Mouse (Mus musculus) midbrain, embryonic 13.5 days (tissue): ENCODE results near the gene Pym1. TPM values are rescaled to one million over a fixed set of nuclear protein-coding genes. Genes with fewer than 3 reads are reported as not detected.
"Not testable (repeated sequence)": the region's sequence is repeated elsewhere in the genome, so short reads cannot be mapped to it uniquely, and the experiment has no call there.

Experiments
- ATAC-seq: fragments of 200-750 bp; cut with Nextera tagmentation; 2 replicates; pipeline ENCODE4 v1.8.0; 2017; ENCODE audit warnings: mild to moderate bottlenecking, moderate TSS enrichment, moderate library complexity
- H3K27ac ChIP-seq: fragments of 300-500 bp; sonication (generic); 2 replicates; pipeline ENCODE4 v1.5.1; 2015; ENCODE audit warnings: inconsistent platforms, mild to moderate bottlenecking, moderate library complexity
- H3K27me3 ChIP-seq: fragments of 300-500 bp; sonication (generic); 2 replicates; pipeline ENCODE4 v1.6.1; 2015; ENCODE audit warnings: mild to moderate bottlenecking, inconsistent platforms
- H3K36me3 ChIP-seq: fragments of 300-500 bp; sonication (generic); 2 replicates; pipeline ENCODE4 v1.6.1; 2015; ENCODE audit warnings: mild to moderate bottlenecking, inconsistent platforms
- H3K4me1 ChIP-seq: fragments of 300-500 bp; sonication (generic); replicated peaks from 2 replicates; pipeline ENCODE4 v1.6.1; 2015; ENCODE audit warnings: inconsistent platforms
- H3K4me2 ChIP-seq: fragments of 300-500 bp; sonication (generic); replicated peaks from 2 replicates; pipeline ENCODE4 v1.6.1; 2015; ENCODE audit warnings: moderate library complexity, mild to moderate bottlenecking, inconsistent platforms
- H3K4me3 ChIP-seq: fragments of 300-500 bp; sonication (generic); replicated peaks from 2 replicates; pipeline ENCODE4 v1.5.1; 2015; ENCODE audit warnings: mild to moderate bottlenecking, inconsistent platforms
- H3K9ac ChIP-seq: fragments of 300-500 bp; sonication (generic); replicated peaks from 2 replicates; pipeline ENCODE4 v1.6.1; 2015; ENCODE audit warnings: mild to moderate bottlenecking, inconsistent platforms
- H3K9me3 ChIP-seq: fragments of 300-500 bp; sonication (generic); 2 replicates; pipeline ENCODE4 v1.6.1; 2016; ENCODE audit warnings: mild to moderate bottlenecking, inconsistent platforms
- WGBS: fragments of 180-500 bp; shearing (Covaris S2); methylation state at CpG from one replicate; pipeline ENCODE4 v1.1.7; 2015; 5-methylcytosine and 5-hydroxymethylcytosine counted together
- polyA plus RNA-seq: library from polyadenylated mRNA; unstranded; fragments of >200 nt; fragmentation: Nextera tagmentation; extraction: Ambion mirVana; gene quantifications from 2 replicates; pipeline ENCODE4 v1.2.1, GENCODE M21; 2015

Pym1 gene
- polyA plus RNA-seq, result 50.6 and 51.8 TPM in 2 replicates

DNA sequence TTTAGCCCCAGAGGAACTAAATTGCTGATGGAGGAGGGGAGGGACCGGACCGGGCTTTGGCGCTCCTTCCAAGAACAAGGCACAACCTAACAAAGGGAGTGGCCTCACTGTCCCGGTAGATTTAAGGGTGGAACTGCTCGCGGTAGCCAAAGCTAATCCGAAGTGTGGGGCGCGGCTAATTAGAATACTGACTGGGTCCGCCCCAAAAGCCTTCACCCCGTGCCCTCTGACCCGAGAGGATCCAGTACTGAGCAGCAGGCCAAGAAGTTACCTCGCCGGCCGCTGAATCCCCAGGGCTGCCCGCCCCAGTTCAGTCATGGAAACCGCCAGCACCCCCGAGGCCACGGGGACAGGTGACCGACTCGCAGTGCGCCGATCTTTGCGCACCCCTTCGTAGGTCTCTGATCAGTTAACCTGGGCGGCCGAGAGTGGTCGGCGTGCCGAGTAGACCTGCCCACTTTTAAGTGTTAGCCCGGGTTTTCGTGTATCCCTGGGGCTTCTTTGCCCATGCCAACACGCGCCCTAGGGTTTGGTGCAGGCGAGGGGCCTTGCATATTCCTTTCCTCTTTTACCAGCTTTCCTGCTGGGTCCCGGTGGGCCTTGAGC lies at the start of gene Pym1:
Pym1 (plus strand) TSS at position 244 of the 606 bp plus-strand sequence.
- H3K27me3 ChIP-seq, result peaks cover 39% of the 10 kb centered on the region
- H3K9ac ChIP-seq, result peak within 1 kb of the TSS; percentile 79
- H3K4me1 ChIP-seq, result peaks cover 46% of the 10 kb centered on the region
- peak within 1 kb of the TSS; percentile 90 for H3K27ac ChIP-seq
- H3K4me2 ChIP-seq, result peak within 1 kb of the TSS; percentile 93
- no peaks in the 10 kb centered on the region for H3K9me3 ChIP-seq
- under 1% methylated on average over 36 of the region's 36 CpGs for WGBS
- ATAC-seq, result peak; percentile 68
- H3K4me3 ChIP-seq, result peak within 1 kb of the TSS; percentile 78
- H3K36me3 ChIP-seq, result peaks cover 6% of the 10 kb centered on the region

DNA sequence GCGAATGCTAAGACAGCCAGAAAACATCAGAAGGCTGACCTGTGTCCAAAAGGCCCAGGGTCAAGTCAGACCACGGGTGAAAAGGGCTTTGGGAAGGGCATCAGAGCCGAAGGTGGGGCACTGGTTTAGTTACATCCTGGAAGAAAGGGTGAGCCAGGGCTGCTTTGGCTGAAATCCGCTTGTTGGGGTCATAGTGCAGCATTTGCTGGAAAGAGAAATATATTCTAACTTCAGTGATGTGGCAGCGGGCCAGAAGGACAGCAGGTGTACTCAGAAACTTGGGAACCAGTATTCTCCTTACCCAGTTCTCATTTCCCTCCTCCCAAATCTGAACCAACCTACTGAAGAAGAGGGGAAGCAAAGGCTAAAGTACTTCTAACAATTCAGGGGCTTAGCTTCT lies 48.7 kb upstream of the Pym1 start:
- WGBS, result 84% methylated on average over 5 of the region's 5 CpGs
- H3K9ac ChIP-seq, result no peak overlapping the region
- no peak for ATAC-seq
- H3K9me3 ChIP-seq, result no peaks in the 10 kb centered on the region
- peaks cover 22% of the 10 kb centered on the region for H3K4me1 ChIP-seq
- 0 out of 2 replicates have a peak, but pooled peaks cover 3% of the 10 kb centered on the region for H3K36me3 ChIP-seq
- H3K27me3 ChIP-seq, result no peaks in the 10 kb centered on the region
- no peak overlapping the region for H3K4me2 ChIP-seq
- H3K4me3 ChIP-seq, result no peak overlapping the region
- H3K27ac ChIP-seq, result no peak overlapping the region

DNA sequence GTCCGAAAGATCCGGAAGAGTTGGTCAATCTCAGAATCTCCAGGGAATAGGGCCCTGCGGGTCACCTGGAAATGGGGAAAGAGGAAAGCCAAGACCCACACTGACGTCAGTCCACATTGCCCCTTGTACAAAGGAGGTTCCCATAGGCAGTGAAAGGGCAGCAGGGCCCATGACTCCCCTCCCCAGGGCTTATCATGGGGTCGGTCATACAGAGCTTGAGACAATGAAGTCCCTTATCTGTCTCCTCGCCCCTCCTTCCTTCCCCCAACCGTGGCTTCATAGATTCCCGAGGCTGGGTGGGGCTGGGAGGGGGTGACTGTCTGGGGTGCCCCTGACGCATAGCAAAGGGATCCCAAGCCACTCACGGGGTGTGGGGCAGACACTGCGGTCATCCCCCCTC lies 48.1 kb upstream of the Pym1 start:
- Histone ChIP-seq H3K9me3 (no peaks in the 10 kb centered on the region), H3K4me2 (no peak overlapping the region), H3K27me3 (no peaks in the 10 kb centered on the region), H3K9ac (no peak overlapping the region), H3K27ac (no peak overlapping the region), H3K4me3 (no peak overlapping the region), H3K4me1 (peaks cover 23% of the 10 kb centered on the region), H3K36me3 (0 out of 2 replicates have a peak, but pooled peaks cover 3% of the 10 kb centered on the region)
- WGBS, result 88% methylated on average over 11 of the region's 11 CpGs
- no peak for ATAC-seq

DNA sequence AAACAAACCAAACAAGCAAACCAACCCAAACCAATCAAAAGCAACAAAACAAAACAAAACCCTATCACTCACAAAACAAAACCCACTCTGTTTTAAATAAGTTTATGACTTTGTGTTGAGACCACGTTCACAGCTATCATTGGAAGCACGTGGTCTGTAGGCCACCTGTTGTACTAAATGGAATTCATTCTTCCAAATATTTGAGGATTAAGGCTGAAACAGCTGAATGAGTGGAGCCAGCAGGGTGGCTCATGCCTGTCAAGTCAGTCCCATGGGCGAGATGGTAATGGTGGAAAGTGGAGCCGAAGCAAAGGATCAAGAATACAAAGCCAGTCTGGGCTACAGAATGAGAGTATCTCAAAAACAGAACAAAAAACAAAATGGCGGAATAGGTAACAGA lies 47.0 kb upstream of the Pym1 start:
- Histone ChIP-seq H3K27ac (no peak overlapping the region), H3K9ac (no peak overlapping the region), H3K4me2 (no peak overlapping the region), H3K36me3 (0 out of 2 replicates have a peak, but pooled peaks cover 3% of the 10 kb centered on the region), H3K4me1 (peaks cover 19% of the 10 kb centered on the region), H3K4me3 (no peak overlapping the region), H3K9me3 (no peaks in the 10 kb centered on the region), H3K27me3 (no peaks in the 10 kb centered on the region)
- ATAC-seq, result no peak
- WGBS, result 76% methylated on average over 5 of the region's 5 CpGs

DNA sequence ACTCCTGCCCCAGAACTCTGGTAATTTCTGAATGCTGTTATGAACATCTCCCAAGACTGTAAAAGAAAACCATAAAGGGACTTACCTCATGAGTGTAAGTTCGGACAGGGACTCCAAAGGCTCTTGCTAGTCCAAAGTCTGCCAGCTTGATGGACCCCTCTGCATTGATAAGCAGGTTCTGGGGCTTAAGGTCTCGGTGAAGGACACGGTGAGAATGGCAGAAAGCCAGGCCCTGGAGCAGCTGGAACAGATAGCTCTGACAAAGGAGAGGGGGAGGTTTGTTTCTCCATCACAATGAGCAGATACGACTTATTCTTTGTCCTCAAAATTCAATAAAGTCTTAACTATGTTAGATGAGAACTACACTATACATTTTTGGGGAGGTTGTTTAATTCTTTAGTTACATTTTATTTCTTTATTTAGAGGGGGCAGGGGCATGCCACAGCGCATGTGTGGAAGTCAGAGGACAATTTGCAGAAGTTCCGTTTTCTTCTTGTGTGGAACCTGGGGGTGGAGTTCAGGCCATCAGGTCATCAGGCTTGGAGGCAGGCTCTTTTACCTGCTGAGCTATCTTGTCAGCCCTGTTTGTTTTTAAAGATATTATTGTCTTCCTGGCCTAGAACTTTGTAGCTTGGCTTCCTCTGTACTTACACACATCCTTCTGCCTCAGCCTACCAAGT lies 45.2 kb upstream of the Pym1 start:
- peaks cover 16% of the 10 kb centered on the region for H3K4me1 ChIP-seq
- H3K27me3 ChIP-seq, result peaks cover 3% of the 10 kb centered on the region; the same call in 1 of the 2 replicates
- H3K4me2 ChIP-seq, result no peak overlapping the region
- no peak for ATAC-seq
- H3K36me3 ChIP-seq, result 0 out of 2 replicates have a peak, but pooled peaks cover 3% of the 10 kb centered on the region
- WGBS, result 84% methylated on average over 6 of the region's 6 CpGs
- no peak overlapping the region for H3K9ac ChIP-seq
- no peaks in the 10 kb centered on the region for H3K9me3 ChIP-seq
- H3K4me3 ChIP-seq, result no peak overlapping the region
- no peak overlapping the region for H3K27ac ChIP-seq

DNA sequence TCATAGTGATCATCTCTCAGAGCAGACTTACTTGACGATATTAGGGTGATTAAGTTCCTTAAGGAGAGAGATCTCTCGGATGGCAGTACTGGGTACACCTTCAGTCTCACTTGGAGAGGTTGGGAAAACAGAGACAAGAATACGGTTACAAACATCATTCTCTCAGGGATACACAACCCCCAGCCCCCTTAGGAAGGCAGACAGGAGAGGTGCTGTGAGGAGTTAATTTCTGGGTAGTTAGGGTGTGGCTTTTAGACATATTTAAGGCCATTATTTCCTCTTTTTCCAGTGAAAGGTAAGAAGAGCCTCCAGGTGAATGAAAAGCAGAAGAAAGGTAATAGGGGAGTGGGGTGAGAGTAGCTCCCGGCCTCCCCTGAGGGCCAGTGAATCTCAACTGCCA lies 43.8 kb upstream of the Pym1 start, which contains the start of gene Pmel:
Pmel (plus strand) TSS at position 301 of the 400 bp plus-strand sequence.
- Histone ChIP-seq H3K4me1 (peaks cover 16% of the 10 kb centered on the region), H3K27ac (peak within 1 kb of the TSS; percentile 68), H3K9me3 (no peaks in the 10 kb centered on the region), H3K4me2 (peak within 1 kb of the TSS; percentile 89), H3K27me3 (peaks cover 3% of the 10 kb centered on the region; the same call in 1 of the 2 replicates), H3K36me3 (0 out of 2 replicates have a peak, but pooled peaks cover 3% of the 10 kb centered on the region), H3K9ac (peak within 1 kb of the TSS; percentile 71), H3K4me3 (peak within 1 kb of the TSS; percentile 73)
- ATAC-seq, result no peak
- 17% methylated on average over 4 of the region's 4 CpGs for WGBS

DNA sequence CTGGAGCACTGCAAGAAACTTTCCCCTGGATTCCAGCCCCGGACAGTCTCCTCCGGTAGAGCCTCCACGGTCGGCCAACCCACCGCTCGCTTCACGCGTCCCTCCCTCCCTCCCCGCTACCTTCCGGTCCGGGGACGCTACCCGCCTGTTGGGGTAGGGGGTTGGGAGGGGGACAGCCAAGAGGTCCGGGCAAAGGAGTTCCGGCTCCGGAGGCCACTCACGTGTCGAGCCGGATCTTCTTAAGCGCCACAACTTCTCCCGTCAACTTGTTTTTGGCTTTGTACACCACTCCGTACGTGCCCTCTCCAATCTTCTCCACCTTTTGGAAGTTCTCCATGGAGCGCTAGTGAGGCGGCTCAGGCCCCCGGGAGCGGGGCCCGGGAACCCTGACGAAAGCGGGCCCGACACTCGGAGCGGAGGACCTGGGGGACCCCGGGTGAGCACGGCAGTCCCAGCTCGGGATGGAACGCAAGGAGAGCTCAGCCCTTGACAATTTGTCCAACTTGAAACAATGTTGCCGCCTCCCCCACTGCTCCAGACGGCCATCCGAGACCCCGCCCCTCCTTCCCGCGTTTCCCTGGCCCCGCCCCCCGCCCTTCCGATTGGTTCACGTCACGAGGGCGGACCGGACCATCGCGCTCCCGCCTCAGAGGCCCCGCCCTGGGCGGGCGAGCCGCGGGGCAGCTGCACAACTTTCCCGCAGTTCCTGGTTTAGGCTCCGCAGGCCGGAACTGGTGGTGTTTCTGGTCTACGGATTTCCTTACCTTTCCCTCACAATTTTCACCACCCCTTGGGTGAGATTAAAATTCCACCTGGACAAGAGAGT lies 43.0 kb upstream of the Pym1 start, which contains the start of gene Cdk2:
Cdk2 (minus strand) TSS at position 541 of the 826 bp plus-strand sequence.
- Histone ChIP-seq H3K9ac (peak within 1 kb of the TSS; percentile 71), H3K9me3 (no peaks in the 10 kb centered on the region), H3K4me3 (peak within 1 kb of the TSS; percentile 73), H3K4me2 (peak within 1 kb of the TSS; percentile 89), H3K4me1 (peaks cover 16% of the 10 kb centered on the region), H3K27ac (peak within 1 kb of the TSS; percentile 68), H3K36me3 (0 out of 2 replicates have a peak, but pooled peaks cover 3% of the 10 kb centered on the region), H3K27me3 (peaks cover 3% of the 10 kb centered on the region; the same call in 1 of the 2 replicates)
- WGBS, result under 1% methylated on average over 62 of the region's 62 CpGs
- ATAC-seq, result peak; percentile 95

DNA sequence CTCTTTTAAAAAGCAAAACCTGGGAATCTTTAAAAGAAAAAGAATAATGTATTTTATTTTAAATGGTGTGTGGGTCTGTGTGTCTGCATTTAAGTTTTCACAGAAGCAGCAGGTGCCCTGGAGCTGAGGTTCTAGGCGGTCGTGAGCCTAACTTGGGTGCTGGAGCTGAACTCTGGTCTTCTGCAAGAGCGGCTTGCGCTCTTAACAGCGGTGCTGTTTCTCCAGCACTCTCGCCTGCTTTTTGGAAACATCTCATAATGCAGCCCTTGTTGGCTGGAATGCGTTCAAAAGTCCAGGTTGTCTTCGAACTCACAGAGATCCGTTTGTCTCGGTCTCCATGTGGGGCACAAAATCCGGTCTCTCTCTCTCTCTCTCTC lies 42.4 kb upstream of the Pym1 start:
- H3K4me3 ChIP-seq, result peak overlapping the region; percentile 73
- H3K27ac ChIP-seq, result no peak overlapping the region
- 0 out of 2 replicates have a peak, but pooled peaks cover 3% of the 10 kb centered on the region for H3K36me3 ChIP-seq
- no peaks in the 10 kb centered on the region for H3K9me3 ChIP-seq
- peak overlapping the region; percentile 51 for H3K9ac ChIP-seq
- 11% methylated on average over 11 of the region's 11 CpGs for WGBS
- peaks cover 3% of the 10 kb centered on the region; the same call in 1 of the 2 replicates for H3K27me3 ChIP-seq
- peak; percentile 58 for ATAC-seq
- H3K4me1 ChIP-seq, result peaks cover 16% of the 10 kb centered on the region
- peak overlapping the region; percentile 89 for H3K4me2 ChIP-seq

DNA sequence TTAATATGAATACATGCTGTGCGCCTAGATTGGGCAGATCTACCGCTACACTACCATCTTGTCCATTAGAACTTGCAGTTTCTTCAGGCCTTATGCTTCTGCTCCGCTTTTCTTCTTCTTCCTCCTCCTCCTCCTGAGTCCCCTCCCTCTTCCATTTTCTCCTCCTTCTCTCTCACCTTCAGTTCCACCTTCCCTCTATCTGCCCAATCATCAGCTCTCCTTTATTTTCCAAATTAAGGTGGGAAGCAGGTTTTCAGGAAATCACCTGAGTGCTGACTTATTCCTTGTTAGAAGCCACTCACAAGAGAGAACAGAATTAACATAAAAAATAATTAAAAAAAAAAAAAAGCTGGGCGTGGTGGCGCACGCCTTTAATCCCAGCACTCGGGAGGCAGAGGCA lies 36.4 kb upstream of the Pym1 start:
- not testable (repeated sequence) for H3K36me3 ChIP-seq, H3K4me2 ChIP-seq, H3K4me3 ChIP-seq, H3K27me3 ChIP-seq, ATAC-seq, H3K4me1 ChIP-seq, H3K9ac ChIP-seq, H3K9me3 ChIP-seq, H3K27ac ChIP-seq
- WGBS, result 96% methylated on average over 7 of the region's 7 CpGs

DNA sequence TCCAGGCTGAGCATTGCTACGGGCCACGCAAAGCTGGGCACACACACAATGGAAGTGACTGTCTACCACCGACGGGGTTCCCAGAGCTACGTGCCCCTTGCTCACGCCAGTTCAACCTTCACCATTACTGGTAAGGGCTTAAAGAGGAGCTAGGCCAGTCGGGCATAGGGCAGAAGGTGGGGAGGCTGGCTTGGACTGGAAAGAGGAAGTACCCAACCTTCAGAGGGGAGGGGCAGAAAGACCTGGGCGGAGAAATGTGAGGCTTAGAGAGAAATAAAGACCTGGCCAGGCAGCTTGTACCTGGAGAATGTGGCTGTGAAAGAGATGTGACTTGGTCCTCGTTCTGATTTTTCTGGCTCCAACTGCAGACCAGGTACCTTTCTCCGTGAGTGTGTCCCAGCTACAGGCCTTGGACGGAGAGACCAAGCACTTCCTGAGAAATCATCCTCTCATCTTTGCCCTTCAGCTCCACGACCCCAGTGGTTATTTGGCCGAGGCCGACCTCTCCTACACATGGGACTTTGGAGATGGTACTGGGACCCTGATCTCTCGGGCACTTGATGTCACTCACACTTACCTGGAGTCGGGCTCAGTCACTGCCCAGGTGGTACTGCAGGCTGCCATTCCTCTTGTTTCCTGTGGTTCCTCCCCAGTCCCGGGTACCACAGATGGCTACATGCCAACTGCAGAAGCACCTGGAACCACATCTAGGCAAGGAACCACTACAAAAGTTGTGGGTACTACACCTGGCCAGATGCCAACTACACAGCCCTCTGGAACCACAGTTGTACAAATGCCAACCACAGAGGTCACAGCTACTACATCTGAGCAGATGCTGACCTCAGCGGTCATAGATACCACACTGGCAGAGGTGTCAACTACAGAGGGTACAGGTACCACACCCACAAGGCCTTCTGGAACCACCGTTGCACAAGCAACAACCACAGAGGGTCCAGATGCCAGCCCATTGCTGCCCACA lies 31.8 kb upstream of the Pym1 start:
- Histone ChIP-seq H3K9ac (no peak overlapping the region), H3K36me3 (no peaks in the 10 kb centered on the region), H3K27ac (no peak overlapping the region), H3K9me3 (no peaks in the 10 kb centered on the region), H3K4me2 (no peak overlapping the region), H3K4me3 (no peak overlapping the region), H3K4me1 (no peaks in the 10 kb centered on the region), H3K27me3 (no peaks in the 10 kb centered on the region)
- ATAC-seq, result no peak
- WGBS, result 85% methylated on average over 19 of the region's 19 CpGs

DNA sequence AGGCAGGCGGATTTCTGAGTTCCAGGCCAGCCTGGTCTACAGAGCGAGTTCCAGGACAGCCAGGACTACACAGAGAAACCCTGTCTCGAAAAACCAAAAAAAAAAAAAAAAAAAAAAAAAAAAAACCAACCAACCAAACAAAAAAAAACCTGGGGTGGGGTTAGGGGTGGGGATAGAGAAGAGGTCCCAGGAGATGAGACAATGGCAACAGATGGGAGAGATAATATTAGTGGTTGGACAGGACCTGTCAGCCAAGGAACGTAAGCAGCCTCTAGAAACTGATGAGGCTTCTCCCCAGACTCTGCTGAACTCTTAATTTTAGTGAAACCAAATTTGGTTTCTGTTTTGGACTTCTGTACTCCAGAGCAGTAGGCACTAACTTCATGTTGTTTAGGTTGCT lies 22.2 kb upstream of the Pym1 start:
- H3K4me1 ChIP-seq, H3K4me2 ChIP-seq, H3K4me3 ChIP-seq, H3K9me3 ChIP-seq, H3K27ac ChIP-seq, H3K9ac ChIP-seq, ATAC-seq, H3K27me3 ChIP-seq, H3K36me3 ChIP-seq: not testable (repeated sequence)
- WGBS, result 95% methylated on average over 3 of the region's 4 CpGs
